Mouse (Mus musculus) gastrocnemius, adult 18-20 months (tissue): ENCODE data around the gene Spata17. TPM values are rescaled to one million over a fixed set of nuclear protein-coding genes. Genes with fewer than 3 reads are reported as not detected.

Experiments used
- DNase-seq: peaks from one replicate; pipeline ENCODE4 v3.0.0; 2021; ENCODE audit warnings: low spot score
- long read RNA-seq, 2 experiments: library from polyadenylated mRNA; stranded (forward); transcript quantifications; one replicate each; pipeline ENCODE4 v2.0.0; 2021
- total RNA-seq, 2 experiments: library from RNA; stranded (reverse); gene quantifications; 2 replicates each; pipeline ENCODE4 v1.2.3; 2021

Spata17 gene
- total RNA-seq = under 1 TPM in 1 of 2 experiments, not detected in 1; 0.33 TPM
- long read RNA-seq, experiment 1 = 0 reads
- long read RNA-seq, experiment 2 = 0 reads

GRCm38 (mm10) chr1:187215181-187216116 is at the start of gene Spata17, which contains the start of gene Gpatch2:
Gene Spata17, minus strand, starts transcription at chr1:187215465.
Gene Gpatch2, plus strand, starts transcription at chr1:187215508.
- peak; percentile 80 for DNase-seq

GRCm38 (mm10) chr1:187258756-187259155 is 43.5 kb upstream of the Spata17 start:
- no peak for DNase-seq

GRCm38 (mm10) chr1:187250741-187251262 is 35.5 kb upstream of the Spata17 start:
- DNase-seq = no peak

GRCm38 (mm10) chr1:187244734-187245133 is 29.5 kb upstream of the Spata17 start:
- no peak for DNase-seq

GRCm38 (mm10) chr1:187241329-187241728 is 26.1 kb upstream of the Spata17 start:
- DNase-seq = no peak

GRCm38 (mm10) chr1:187240304-187240703 is 25.0 kb upstream of the Spata17 start:
- DNase-seq = no peak

- DNase-seq = no peak
Observed at GRCm38 (mm10) chr1:187238061-187238460, 22.8 kb upstream of the Spata17 start.

GRCm38 (mm10) chr1:187236296-187236695 is 21.0 kb upstream of the Spata17 start:
- no peak for DNase-seq

- DNase-seq = no peak
Observed at GRCm38 (mm10) chr1:187235161-187235560, 19.9 kb upstream of the Spata17 start.

GRCm38 (mm10) chr1:187232996-187233615 is 17.8 kb upstream of the Spata17 start:
- no peak for DNase-seq

GRCm38 (mm10) chr1:187232196-187232955 is 17.1 kb upstream of the Spata17 start:
- no peak for DNase-seq

- DNase-seq = no peak
Observed at GRCm38 (mm10) chr1:187230255-187230654, 15.0 kb upstream of the Spata17 start.

- DNase-seq = no peak
Observed at GRCm38 (mm10) chr1:187228414-187229146, 13.3 kb upstream of the Spata17 start.

- no peak for DNase-seq
Observed at GRCm38 (mm10) chr1:187226328-187227025, 11.2 kb upstream of the Spata17 start.

- no peak for DNase-seq
Observed at GRCm38 (mm10) chr1:187220756-187221155, 5.5 kb upstream of the Spata17 start.

GRCm38 (mm10) chr1:187216620-187217410 is 1.6 kb upstream of the Spata17 start:
- DNase-seq = no peak

- no peak for DNase-seq
Observed at GRCm38 (mm10) chr1:187210736-187211135, 4.5 kb downstream of the Spata17 start.

GRCm38 (mm10) chr1:187209496-187209895 is 5.8 kb downstream of the Spata17 start:
- no peak for DNase-seq

- DNase-seq = no peak
Observed at GRCm38 (mm10) chr1:187205506-187205905, 9.8 kb downstream of the Spata17 start.
